Mouse (Mus musculus) liver, embryonic 14.5 days (tissue): ENCODE data around the gene Pstpip1. TPM values are rescaled to one million over a fixed set of nuclear protein-coding genes. Genes with fewer than 3 reads are reported as not detected.

ENCODE experiments used
- ATAC-seq: fragments of 200-750 bp; cut with Nextera tagmentation; 2 replicates; pipeline ENCODE4 v1.8.0; 2017; ENCODE audit warnings: moderate number of reproducible peaks, mild to moderate bottlenecking, moderate library complexity; ENCODE audit not compliant: insufficient read depth
- DNase-seq, 3 experiments: peaks; one replicate each; pipeline ENCODE4 v3.0.0-alpha.2; 2012 to 2013; ENCODE audit warnings: low read depth in 3 of 3, low spot score in 3 of 3
- H3K27ac ChIP-seq: fragments of 300-500 bp; sonication (generic); 2 replicates; pipeline ENCODE4 v1.5.1; 2014; ENCODE audit warnings: moderate library complexity, mild to moderate bottlenecking, control low read depth, inconsistent platforms
- H3K27me3 ChIP-seq: fragments of 300-500 bp; sonication (generic); 2 replicates; pipeline ENCODE4 v1.6.1; 2014; ENCODE audit warnings: mild to moderate bottlenecking, low read length, moderate library complexity; ENCODE audit not compliant: control insufficient read depth, insufficient read depth
- H3K36me3 ChIP-seq: fragments of 300-500 bp; sonication (generic); replicated peaks from 2 replicates; pipeline ENCODE4 v1.6.1; 2014; ENCODE audit warnings: low read depth; ENCODE audit not compliant: control insufficient read depth, insufficient read depth
- H3K4me1 ChIP-seq, 2 experiments: fragments of 200-500 bp in 1 of 2; fragments of 300-500 bp in 1 of 2; sonication (generic) in 1 of 2; replicated peaks; 2 replicates each; pipeline ENCODE4 v1.6.1; 2012 to 2014; ENCODE audit warnings: antibody characterized with exemption in 1 of 2, inconsistent platforms in 1 of 2, low read length in 1 of 2; ENCODE audit not compliant: control insufficient read depth in 2 of 2, insufficient read depth in 2 of 2
- H3K4me2 ChIP-seq: fragments of 300-500 bp; sonication (generic); 2 replicates; pipeline ENCODE4 v1.6.1; 2014; ENCODE audit warnings: low read depth, mild to moderate bottlenecking, control low read depth, moderate library complexity
- H3K4me3 ChIP-seq, 2 experiments: fragments of 200-500 bp in 1 of 2; fragments of 300-500 bp in 1 of 2; sonication (generic) in 1 of 2; 2 replicates each; pipeline ENCODE4 v1.5.1; 2012 to 2014; ENCODE audit warnings: low read depth in 2 of 2, low read length in 2 of 2, mild to moderate bottlenecking in 2 of 2, control low read depth in 1 of 2, inconsistent platforms in 1 of 2, moderate library complexity in 1 of 2; ENCODE audit not compliant: insufficient read depth in 1 of 2
- H3K9ac ChIP-seq: fragments of 300-500 bp; sonication (generic); replicated peaks from 2 replicates; pipeline ENCODE4 v1.6.1; 2014; ENCODE audit warnings: mild to moderate bottlenecking, control low read depth, moderate library complexity
- H3K9me3 ChIP-seq: fragments of 300-500 bp; sonication (generic); 2 replicates; pipeline ENCODE4 v1.6.1; 2016; ENCODE audit warnings: low read length, mixed read lengths; ENCODE audit not compliant: control insufficient read depth
- CTCF ChIP-seq: IDR thresholded peaks from 2 replicates; pipeline ENCODE4 v1.5.1; 2016; ENCODE audit warnings: antibody characterized with exemption, low read depth, control low read depth
- EP300 ChIP-seq: IDR thresholded peaks from 2 replicates; pipeline ENCODE4 v1.6.1; 2016; ENCODE audit warnings: antibody characterized with exemption, low read depth
- WGBS: fragments of 180-500 bp; shearing (Covaris S2); extraction: QIAGEN DNeasy Blood & Tissue Kit; methylation state at CpG from one replicate; pipeline ENCODE4 v1.1.7; 2014; ENCODE audit not compliant: insufficient replicate concordance; 5-methylcytosine and 5-hydroxymethylcytosine counted together
- polyA plus RNA-seq, 2 experiments: library from polyadenylated mRNA; depleted of rRNA in 1 of 2; stranded (reverse) in 1 of 2; unstranded in 1 of 2; fragments of >200 nt; fragmentation: Nextera tagmentation in 1 of 2; extraction: Ambion mirVana in 1 of 2; gene quantifications; 2 replicates each; pipeline versions ENCODE4 v1.2.1 to v1.2.3; 2012 to 2014

Gene Pstpip1
- polyA plus RNA-seq, 2 experiments, result 1.8 to 3.9 TPM

- Histone ChIP-seq H3K4me3 (no peak overlapping the region), H3K9me3 (no peaks in the 10 kb centered on the region), H3K4me1 (peaks cover 0 to 12% of the 10 kb centered on the region in 2 experiments; a peak in 2 of 4 replicates), H3K27me3 (no peaks in the 10 kb centered on the region), H3K27ac (no peak overlapping the region), H3K36me3 (no peaks in the 10 kb centered on the region), H3K4me2 (no peak overlapping the region), H3K9ac (no peak overlapping the region)
- TF ChIP-seq CTCF (no peak), EP300 (no peak)
- no peak for DNase-seq
- ATAC-seq, result no peak
- WGBS, result 75% methylated on average over 12 of the region's 12 CpGs
Measured at GRCm38 (mm10) chr9:56074863-56075262, 14.9 kb upstream of the Pstpip1 start.

- no peak overlapping the region for H3K9ac ChIP-seq
- no peaks in the 10 kb centered on the region for H3K27me3 ChIP-seq
- H3K4me3 ChIP-seq, result no peak overlapping the region
- peak; percentile 53 to 62 (median 56) for DNase-seq
- no peak for ATAC-seq
- H3K36me3 ChIP-seq, result no peaks in the 10 kb centered on the region
- H3K27ac ChIP-seq, result no peak overlapping the region
- 5% methylated on average over 4 of the region's 4 CpGs for WGBS
- TF ChIP-seq EP300, result no peak
- peak; percentile 82 for TF ChIP-seq CTCF
- no peaks in the 10 kb centered on the region for H3K9me3 ChIP-seq
- H3K4me1 ChIP-seq, result peaks cover 0 to 12% of the 10 kb centered on the region in 2 experiments; a peak in 2 of 4 replicates
- H3K4me2 ChIP-seq, result no peak overlapping the region
Measured at GRCm38 (mm10) chr9:56075264-56075663, 14.5 kb upstream of the Pstpip1 start.

- no peaks in the 10 kb centered on the region for H3K9me3 ChIP-seq
- ATAC-seq (no peak), DNase-seq (no peak)
- no peak overlapping the region for H3K27ac ChIP-seq
- H3K4me1 ChIP-seq, result peaks cover 0 to 12% of the 10 kb centered on the region in 2 experiments; a peak in 2 of 4 replicates
- H3K4me2 ChIP-seq, result no peak overlapping the region
- H3K36me3 ChIP-seq, result no peaks in the 10 kb centered on the region
- TF ChIP-seq EP300 (no peak), CTCF (no peak)
- H3K27me3 ChIP-seq, result no peaks in the 10 kb centered on the region
- no peak overlapping the region for H3K4me3 ChIP-seq
- H3K9ac ChIP-seq, result no peak overlapping the region
- WGBS, result 23% methylated on average over 7 of the region's 7 CpGs
Measured at GRCm38 (mm10) chr9:56075901-56076620, 13.7 kb upstream of the Pstpip1 start.

GRCm38 (mm10) chr9:56079587-56079986 is 10.2 kb upstream of the Pstpip1 start:
- H3K4me3 ChIP-seq, result no peak overlapping the region
- no peaks in the 10 kb centered on the region for H3K27me3 ChIP-seq
- H3K9me3 ChIP-seq, result no peaks in the 10 kb centered on the region
- TF ChIP-seq CTCF (no peak), EP300 (no peak)
- no peak for ATAC-seq
- no peaks in the 10 kb centered on the region for H3K36me3 ChIP-seq
- no peak overlapping the region for H3K9ac ChIP-seq
- no peak for DNase-seq
- no peak overlapping the region for H3K27ac ChIP-seq
- H3K4me1 ChIP-seq, result peaks cover 0 to 12% of the 10 kb centered on the region in 2 experiments; a peak in 2 of 4 replicates
- 36% methylated on average over 5 of the region's 5 CpGs for WGBS
- H3K4me2 ChIP-seq, result no peak overlapping the region

DNA sequence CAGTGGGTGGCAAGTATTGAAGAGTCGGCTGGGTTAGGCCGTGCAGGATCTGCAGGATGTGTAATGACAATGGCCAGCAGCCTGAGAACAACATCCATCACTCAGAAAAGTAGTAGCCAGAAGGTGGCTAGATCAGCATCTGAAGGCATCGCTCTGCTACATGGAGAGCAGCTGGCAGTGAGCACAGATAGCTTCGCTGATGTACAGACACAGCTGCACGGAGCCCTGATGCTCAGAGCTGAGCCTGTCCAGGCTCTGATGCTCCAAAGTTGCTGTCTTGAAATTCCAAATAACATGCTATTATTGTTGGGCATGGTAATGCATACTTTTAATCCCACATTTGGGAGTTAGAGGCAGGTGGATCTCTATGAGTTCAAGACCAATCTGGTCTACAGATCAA is 3.2 kb upstream of the Pstpip1 start:
- ATAC-seq (no peak), DNase-seq (no peak)
- H3K4me2 ChIP-seq, result no peak overlapping the region
- H3K27me3 ChIP-seq, result no peaks in the 10 kb centered on the region
- 66% methylated on average over 5 of the region's 5 CpGs for WGBS
- TF ChIP-seq EP300 (no peak), CTCF (no peak)
- H3K9ac ChIP-seq, result no peak overlapping the region
- no peak overlapping the region for H3K4me3 ChIP-seq
- no peaks in the 10 kb centered on the region for H3K36me3 ChIP-seq
- no peaks in the 10 kb centered on the region for H3K4me1 ChIP-seq
- no peak overlapping the region for H3K27ac ChIP-seq
- H3K9me3 ChIP-seq, result no peaks in the 10 kb centered on the region
